Mouse (Mus musculus) forebrain, embryonic 15.5 days (tissue): ENCODE measurements at regions not wholly inside any gene's neighbourhood (a gene's known extent, or its start where the extent isn't known, plus 50 kb on each side); places are given as distances from the start of the nearest gene placed in this dataset.
"Not testable (repeated sequence)": the region's sequence is repeated elsewhere in the genome, so short reads cannot be mapped to it uniquely, and the experiment has no call there.

ENCODE experiments used
- ATAC-seq: fragments of 200-750 bp; cut with Nextera tagmentation; replicated peaks from 2 replicates; pipeline ENCODE4 v1.8.0; 2017; ENCODE audit warnings: mild to moderate bottlenecking, moderate TSS enrichment, moderate library complexity
- H3K27ac ChIP-seq: fragments of 300-500 bp; sonication (generic); replicated peaks from 2 replicates; pipeline ENCODE4 v1.5.1; 2015; ENCODE audit warnings: mild to moderate bottlenecking, inconsistent platforms
- H3K27me3 ChIP-seq: fragments of 300-500 bp; sonication (generic); 2 replicates; pipeline ENCODE4 v1.6.1; 2015; ENCODE audit warnings: inconsistent platforms
- H3K36me3 ChIP-seq: fragments of 300-500 bp; sonication (generic); 2 replicates; pipeline ENCODE4 v1.6.1; 2015; ENCODE audit warnings: mild to moderate bottlenecking, inconsistent platforms
- H3K4me1 ChIP-seq: fragments of 300-500 bp; sonication (generic); 2 replicates; pipeline ENCODE4 v1.6.1; 2015; ENCODE audit warnings: inconsistent platforms
- H3K4me2 ChIP-seq: fragments of 300-500 bp; sonication (generic); replicated peaks from 2 replicates; pipeline ENCODE4 v1.6.1; 2015; ENCODE audit warnings: mild to moderate bottlenecking, inconsistent platforms
- H3K4me3 ChIP-seq: fragments of 300-500 bp; sonication (generic); 2 replicates; pipeline ENCODE4 v1.5.1; 2015; ENCODE audit warnings: mild to moderate bottlenecking, inconsistent platforms
- H3K9ac ChIP-seq: fragments of 300-500 bp; sonication (generic); replicated peaks from 2 replicates; pipeline ENCODE4 v1.6.1; 2015; ENCODE audit warnings: mild to moderate bottlenecking, inconsistent platforms
- H3K9me3 ChIP-seq: fragments of 300-500 bp; sonication (generic); 2 replicates; pipeline ENCODE4 v1.6.1; 2016; ENCODE audit warnings: inconsistent platforms
- WGBS: fragments of 180-500 bp; shearing (Covaris S2); methylation state at CpG from one replicate; pipeline ENCODE4 v1.1.7; 2015; ENCODE audit warnings: mixed read lengths; 5-methylcytosine and 5-hydroxymethylcytosine counted together

DNA sequence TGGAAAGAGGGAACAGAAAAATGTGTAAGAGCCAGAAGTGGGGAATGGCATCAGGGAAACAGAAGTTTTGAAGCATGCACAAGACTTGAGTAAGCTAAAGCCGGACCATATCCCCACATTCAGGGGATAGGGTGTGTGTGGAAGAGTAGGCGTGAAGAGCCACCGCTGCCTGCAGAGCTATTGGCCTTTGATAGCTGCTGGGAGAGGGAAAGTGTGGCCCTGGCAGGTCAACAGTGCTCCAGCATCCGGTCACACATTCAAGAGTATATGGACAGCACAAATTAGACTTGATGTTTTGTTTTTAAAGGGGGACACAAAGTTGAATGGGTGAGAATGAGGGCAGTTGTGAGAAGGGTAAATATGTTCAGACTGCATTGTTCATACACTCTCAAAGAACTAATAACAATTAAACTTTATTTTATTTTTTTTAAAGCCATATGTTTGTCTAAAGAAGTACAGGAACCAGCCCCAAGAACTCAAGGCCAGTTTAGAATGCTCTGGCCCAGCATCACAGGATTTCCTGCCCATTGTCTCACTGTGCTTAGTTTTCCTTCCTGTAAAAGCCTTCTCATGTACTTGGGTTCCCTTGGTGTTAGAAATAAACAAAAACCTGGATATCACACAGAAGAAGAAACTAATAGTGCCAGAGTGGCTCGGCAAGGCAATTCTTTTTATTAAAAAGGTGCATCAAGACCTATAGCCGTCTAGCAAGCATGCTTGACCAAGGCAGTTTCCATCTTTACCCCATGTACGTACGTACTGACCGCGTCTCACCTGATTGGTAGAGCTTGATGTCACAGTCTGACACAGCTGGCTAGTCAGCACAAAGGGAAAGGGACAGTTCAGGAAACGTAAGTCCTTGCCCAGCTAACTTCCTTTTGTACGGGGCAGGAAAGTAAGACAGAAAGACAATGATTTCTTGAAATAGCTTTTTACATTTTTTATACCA is 144.6 kb upstream of the Rbbp6 start:
- no peak overlapping the region for H3K27ac ChIP-seq
- H3K4me1 ChIP-seq, result no peaks in the 10 kb centered on the region
- WGBS, result 89% methylated on average over 12 of the region's 12 CpGs
- H3K36me3 ChIP-seq, result no peaks in the 10 kb centered on the region
- no peak overlapping the region for H3K4me3 ChIP-seq
- ATAC-seq, result no peak
- no peaks in the 10 kb centered on the region for H3K9me3 ChIP-seq
- H3K9ac ChIP-seq, result no peak overlapping the region
- H3K4me2 ChIP-seq, result no peak overlapping the region
- no peaks in the 10 kb centered on the region for H3K27me3 ChIP-seq

DNA sequence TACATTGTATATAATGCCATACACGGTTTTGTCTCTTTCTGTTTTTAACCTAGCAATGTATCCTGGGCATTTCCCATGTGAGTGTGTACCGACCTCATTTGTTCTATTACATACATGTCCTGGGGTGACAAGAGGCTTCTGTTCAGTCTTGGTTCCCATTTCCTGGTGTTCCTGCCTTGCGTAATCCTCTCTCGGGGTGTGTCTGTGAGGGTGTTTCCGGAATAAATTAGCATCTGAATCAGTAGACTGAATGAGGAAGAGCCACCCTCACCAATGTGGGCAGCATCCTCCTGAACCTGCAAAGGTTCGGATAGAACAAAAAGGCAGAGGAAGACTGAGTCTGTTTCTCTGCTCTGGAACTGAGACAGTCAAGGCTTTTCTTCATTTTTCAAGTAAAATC is 142.1 kb upstream of the Rbbp6 start:
- no peak overlapping the region for H3K9ac ChIP-seq
- no peaks in the 10 kb centered on the region for H3K36me3 ChIP-seq
- H3K4me2 ChIP-seq, result no peak overlapping the region
- WGBS, result 56% methylated on average over 6 of the region's 6 CpGs
- no peaks in the 10 kb centered on the region for H3K4me1 ChIP-seq
- no peaks in the 10 kb centered on the region for H3K27me3 ChIP-seq
- no peaks in the 10 kb centered on the region for H3K9me3 ChIP-seq
- H3K27ac ChIP-seq, result no peak overlapping the region
- H3K4me3 ChIP-seq, result no peak overlapping the region
- no peak for ATAC-seq

DNA sequence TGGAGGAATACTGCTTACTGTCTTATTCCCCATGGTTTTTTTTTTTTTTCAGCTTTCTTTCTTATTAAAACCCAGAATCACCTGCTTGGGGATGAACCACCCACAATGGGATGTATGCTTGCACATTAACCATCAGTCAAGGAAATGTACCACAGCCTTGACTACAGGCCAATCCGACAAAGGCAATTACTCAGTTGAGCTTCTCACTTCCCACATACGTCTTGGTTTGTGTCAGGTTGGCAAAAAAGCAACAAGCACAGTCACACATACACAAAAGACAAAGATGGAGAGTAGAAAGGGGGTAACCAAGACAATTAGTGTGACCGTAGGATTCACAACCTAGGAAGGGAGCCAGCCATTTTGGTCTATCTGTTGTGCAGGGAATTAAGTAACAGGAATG is 126.4 kb upstream of the Rbbp6 start:
- H3K27ac ChIP-seq, result no peak overlapping the region
- H3K36me3 ChIP-seq, result no peaks in the 10 kb centered on the region
- no peak overlapping the region for H3K4me2 ChIP-seq
- no peaks in the 10 kb centered on the region for H3K27me3 ChIP-seq
- no peaks in the 10 kb centered on the region for H3K4me1 ChIP-seq
- WGBS, result 70% methylated on average over 3 of the region's 3 CpGs
- ATAC-seq, result no peak
- no peaks in the 10 kb centered on the region for H3K9me3 ChIP-seq
- H3K4me3 ChIP-seq, result no peak overlapping the region
- no peak overlapping the region for H3K9ac ChIP-seq

- Histone ChIP-seq H3K4me3 (no peak overlapping the region), H3K36me3 (no peaks in the 10 kb centered on the region), H3K27ac (no peak overlapping the region), H3K9ac (no peak overlapping the region), H3K4me1 (no peaks in the 10 kb centered on the region), H3K4me2 (no peak overlapping the region), H3K27me3 (no peaks in the 10 kb centered on the region), H3K9me3 (no peaks in the 10 kb centered on the region)
- 75% methylated on average over 2 of the region's 2 CpGs for WGBS
- ATAC-seq, result no peak
These were observed 120.7 kb upstream of the Rbbp6 start for GRCm38 (mm10) chr7:122844831-122845230.

- Histone ChIP-seq H3K27ac (peak overlapping the region; percentile 50; the same call in 1 of the 2 replicates), H3K36me3 (no peaks in the 10 kb centered on the region), H3K27me3 (no peaks in the 10 kb centered on the region), H3K4me1 (no peaks in the 10 kb centered on the region), H3K4me3 (no peak overlapping the region), H3K4me2 (no peak overlapping the region), H3K9me3 (no peaks in the 10 kb centered on the region), H3K9ac (no peak overlapping the region)
- ATAC-seq, result no peak
- 62% methylated on average over 5 of the region's 5 CpGs for WGBS
These were observed 118.1 kb upstream of the Rbbp6 start for GRCm38 (mm10) chr7:122847376-122847775.

- ATAC-seq, result no peak
- 49% methylated on average over 2 of the region's 2 CpGs for WGBS
- no peaks in the 10 kb centered on the region for H3K27me3 ChIP-seq
- no peaks in the 10 kb centered on the region for H3K4me1 ChIP-seq
- H3K36me3 ChIP-seq, result no peaks in the 10 kb centered on the region
- H3K9ac ChIP-seq, result no peak overlapping the region
- no peak overlapping the region for H3K4me3 ChIP-seq
- H3K4me2 ChIP-seq, result no peak overlapping the region
- no peak overlapping the region for H3K27ac ChIP-seq
- H3K9me3 ChIP-seq, result no peaks in the 10 kb centered on the region
These were observed 92.1 kb upstream of the Rbbp6 start for GRCm38 (mm10) chr7:122873386-122873785.

- H3K9me3 ChIP-seq, result no peaks in the 10 kb centered on the region
- H3K4me3 ChIP-seq, result no peak overlapping the region
- no peak for ATAC-seq
- H3K36me3 ChIP-seq, result no peaks in the 10 kb centered on the region
- 81% methylated on average over 6 of the region's 6 CpGs for WGBS
- no peaks in the 10 kb centered on the region for H3K27me3 ChIP-seq
- no peak overlapping the region for H3K4me2 ChIP-seq
- H3K27ac ChIP-seq, result no peak overlapping the region
- no peak overlapping the region for H3K9ac ChIP-seq
- no peaks in the 10 kb centered on the region for H3K4me1 ChIP-seq
These were observed 89.2 kb upstream of the Rbbp6 start for GRCm38 (mm10) chr7:122876286-122876685.

DNA sequence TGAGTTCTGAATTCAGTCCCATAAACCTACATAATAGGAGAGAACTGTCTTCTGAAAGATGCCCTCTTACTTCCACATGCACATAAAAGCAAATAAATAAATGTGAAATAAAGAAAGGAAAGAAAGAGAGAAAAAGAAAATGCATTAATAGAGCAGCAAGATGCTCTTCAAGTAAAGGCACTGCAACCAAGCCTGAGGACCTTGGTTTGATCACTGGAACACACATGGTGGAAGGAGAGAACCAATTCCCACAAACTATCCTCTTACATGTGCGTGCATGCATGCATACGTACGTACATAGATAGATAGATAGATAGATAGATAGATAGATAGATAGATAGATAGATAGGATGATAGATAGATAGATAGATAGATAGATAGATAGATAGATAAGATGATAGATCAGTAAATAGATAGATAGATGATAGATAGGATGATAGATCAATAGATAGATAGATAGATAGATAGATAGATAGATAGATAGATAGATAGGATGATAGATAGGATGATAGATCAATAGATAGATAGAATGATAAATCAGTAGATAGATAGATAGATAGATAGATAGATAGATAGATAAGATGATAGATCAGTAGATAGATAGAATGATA is 83.5 kb upstream of the Rbbp6 start:
- H3K36me3 ChIP-seq, H3K4me2 ChIP-seq, H3K4me3 ChIP-seq, H3K9ac ChIP-seq, H3K9me3 ChIP-seq, H3K27ac ChIP-seq, ATAC-seq, H3K27me3 ChIP-seq, H3K4me1 ChIP-seq: not testable (repeated sequence)
- WGBS, result 94% methylated on average over 3 of the region's 3 CpGs

DNA sequence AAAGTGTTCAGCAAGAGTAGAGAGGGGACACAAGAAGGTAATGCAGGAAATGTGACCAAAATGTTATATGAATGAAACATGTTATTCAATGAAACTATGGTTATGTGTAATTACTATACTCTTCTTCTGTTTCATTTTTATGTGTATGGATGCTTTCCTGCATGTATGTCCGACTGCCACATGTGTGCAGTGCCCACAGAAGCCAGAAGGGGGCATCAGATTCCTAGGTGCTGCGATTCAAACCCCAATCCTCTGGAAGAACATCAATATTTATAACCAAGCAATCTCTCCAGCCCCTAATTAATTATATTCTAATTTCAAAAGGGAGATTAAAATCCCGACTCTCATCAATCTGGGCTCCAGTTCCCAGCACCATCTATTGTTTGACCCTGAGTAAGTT is 78.7 kb upstream of the Rbbp6 start:
- Histone ChIP-seq H3K4me1 (no peaks in the 10 kb centered on the region), H3K36me3 (no peaks in the 10 kb centered on the region), H3K9ac (no peak overlapping the region), H3K4me2 (no peak overlapping the region), H3K27me3 (no peaks in the 10 kb centered on the region), H3K4me3 (no peak overlapping the region), H3K9me3 (no peaks in the 10 kb centered on the region), H3K27ac (no peak overlapping the region)
- no peak for ATAC-seq
- WGBS, result 73% methylated on average over 3 of the region's 3 CpGs

DNA sequence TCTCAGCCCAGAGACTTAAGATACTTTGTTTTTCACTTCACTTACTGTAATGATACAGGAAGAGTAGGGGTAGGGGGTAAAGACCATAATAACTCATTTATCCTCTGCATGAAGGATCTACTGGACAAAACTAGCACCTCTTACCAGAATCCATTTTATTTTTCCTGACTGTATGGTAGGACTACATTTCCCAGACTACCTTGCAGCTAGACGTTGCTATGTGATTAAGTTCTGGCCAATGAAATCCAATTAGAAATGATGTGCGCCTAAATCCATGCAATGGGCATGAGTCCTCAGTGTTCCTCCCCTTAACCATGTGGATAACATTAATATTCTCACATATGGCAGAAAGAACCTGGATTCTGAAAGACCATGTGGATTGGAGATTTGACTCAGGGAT is 68.3 kb upstream of the Rbbp6 start:
- Histone ChIP-seq H3K9ac (no peak overlapping the region), H3K27me3 (no peaks in the 10 kb centered on the region), H3K36me3 (no peaks in the 10 kb centered on the region), H3K4me3 (no peak overlapping the region), H3K4me2 (no peak overlapping the region), H3K27ac (no peak overlapping the region), H3K4me1 (no peaks in the 10 kb centered on the region), H3K9me3 (no peaks in the 10 kb centered on the region)
- 76% methylated on average over 2 of the region's 2 CpGs for WGBS
- ATAC-seq, result no peak

GRCm38 (mm10) chr7:122906056-122906455 is 59.4 kb upstream of the Rbbp6 start:
- ATAC-seq, result no peak
- WGBS, result 88% methylated on average over 5 of the region's 5 CpGs
- no peaks in the 10 kb centered on the region for H3K27me3 ChIP-seq

GRCm38 (mm10) chr7:122909296-122909695 is 56.2 kb upstream of the Rbbp6 start:
- no peaks in the 10 kb centered on the region for H3K4me1 ChIP-seq
- no peaks in the 10 kb centered on the region for H3K9me3 ChIP-seq
- H3K4me2 ChIP-seq, result no peak overlapping the region
- H3K36me3 ChIP-seq, result no peaks in the 10 kb centered on the region
- no peaks in the 10 kb centered on the region for H3K27me3 ChIP-seq
- H3K4me3 ChIP-seq, result no peak overlapping the region
- H3K27ac ChIP-seq, result no peak overlapping the region
- 87% methylated on average over 8 of the region's 8 CpGs for WGBS
- no peak for ATAC-seq
- no peak overlapping the region for H3K9ac ChIP-seq

More at GRCm38 (mm10) chr7:122906056-122906455, 59.4 kb upstream of the Rbbp6 start:
- Histone ChIP-seq H3K9ac (no peak overlapping the region), H3K27ac (no peak overlapping the region), H3K4me2 (no peak overlapping the region), H3K4me3 (no peak overlapping the region), H3K4me1 (no peaks in the 10 kb centered on the region), H3K36me3 (no peaks in the 10 kb centered on the region), H3K9me3 (no peaks in the 10 kb centered on the region)
